Mouse (Mus musculus): ENCODE measurements around the gene Clpp. TPM values are rescaled to one million over a fixed set of nuclear protein-coding genes. Genes with fewer than 3 reads are reported as not detected.

Clpp gene
- polyA plus RNA-seq, 1 experiment from 2014 or later: 142 TPM

GRCm38 (mm10) chr17:57031661-57032420, 41.7 kb downstream of the Clpp start:
- WGBS: under 1% methylated on average over 38 of the region's 38 CpGs
- peak; percentile 99 for ATAC-seq (ENCODE audit: insufficient read depth, low FRiP score, low TSS enrichment)
- H3K27me3 ChIP-seq (ENCODE audit: control insufficient read depth, insufficient read depth, low read length): no peaks in the 10 kb centered on the region
- H3K27ac ChIP-seq (ENCODE audit: low read depth, low read length): peak overlapping the region; percentile 46; the same call in 1 of the 2 replicates
- H3K9ac ChIP-seq (ENCODE audit: low read length): peak overlapping the region; percentile 63
- H3K4me1 ChIP-seq (ENCODE audit: control insufficient read depth, insufficient read depth, low read length): peaks cover 11% of the 10 kb centered on the region
- H3K4me2 ChIP-seq (ENCODE audit: low read depth): peak overlapping the region; percentile 49
- peak overlapping the region; percentile 96 for H3K4me3 ChIP-seq (ENCODE audit: low read depth, low read length)
- peak; percentile 99 for DNase-seq (ENCODE audit: low spot score)
- peaks cover 11% of the 10 kb centered on the region for H3K36me3 ChIP-seq (ENCODE audit: control insufficient read depth, insufficient read depth, low read length)
- no peaks in the 10 kb centered on the region for H3K9me3 ChIP-seq (ENCODE audit: control insufficient read depth, low read length)

- Histone ChIP-seq H3K4me2 (ENCODE audit: low read depth) (no peak overlapping the region), H3K9me3 (ENCODE audit: control insufficient read depth, low read length) (no peaks in the 10 kb centered on the region), H3K27ac (ENCODE audit: low read depth, low read length) (no peak overlapping the region), H3K4me3 (ENCODE audit: low read depth, low read length) (no peak overlapping the region), H3K36me3 (ENCODE audit: control insufficient read depth, insufficient read depth, low read length) (peaks cover 4% of the 10 kb centered on the region), H3K27me3 (ENCODE audit: control insufficient read depth, insufficient read depth, low read length) (no peaks in the 10 kb centered on the region), H3K9ac (ENCODE audit: low read length) (peak overlapping the region; percentile 63), H3K4me1 (ENCODE audit: control insufficient read depth, insufficient read depth, low read length) (peaks cover 11% of the 10 kb centered on the region)
- 91% methylated on average over 4 of the region's 4 CpGs for WGBS
- DNase-seq (ENCODE audit: low spot score) (no peak), ATAC-seq (ENCODE audit: insufficient read depth, low FRiP score, low TSS enrichment) (no peak)
Measured at GRCm38 (mm10) chr17:57032854-57033253, 42.7 kb downstream of the Clpp start.

GRCm38 (mm10) chr17:57038978-57039377, 48.9 kb downstream of the Clpp start:
- Histone ChIP-seq H3K27ac (ENCODE audit: low read depth, low read length) (no peak overlapping the region), H3K4me2 (ENCODE audit: low read depth) (no peak overlapping the region)
- 39% methylated on average over 8 of the region's 8 CpGs for WGBS

GRCm38 (mm10) chr17:57041554-57041953, 51.4 kb downstream of the Clpp start, which contains the start of gene Slc25a41:
TSS of gene Slc25a41 (minus strand) at chr17:57041654.
- H3K27ac ChIP-seq (ENCODE audit: low read depth, low read length): no peak within 1 kb of the TSS
- no peak within 1 kb of the TSS for H3K4me2 ChIP-seq (ENCODE audit: low read depth)
- no peak within 1 kb of the TSS for H3K9ac ChIP-seq (ENCODE audit: low read length)
- H3K9me3 ChIP-seq (ENCODE audit: control insufficient read depth, low read length): no peaks in the 10 kb centered on the region
- H3K36me3 ChIP-seq (ENCODE audit: control insufficient read depth, insufficient read depth, low read length): no peaks in the 10 kb centered on the region
- peaks cover 3% of the 10 kb centered on the region; the same call in 1 of the 2 replicates for H3K27me3 ChIP-seq (ENCODE audit: control insufficient read depth, insufficient read depth, low read length)
- DNase-seq (ENCODE audit: low spot score): no peak
- H3K4me1 ChIP-seq (ENCODE audit: control insufficient read depth, insufficient read depth, low read length): no peaks in the 10 kb centered on the region
- H3K4me3 ChIP-seq (ENCODE audit: low read depth, low read length): no peak within 1 kb of the TSS
- no peak for ATAC-seq (ENCODE audit: insufficient read depth, low FRiP score, low TSS enrichment)
- WGBS: 74% methylated on average over 8 of the region's 8 CpGs

More at GRCm38 (mm10) chr17:57038978-57039377, 48.9 kb downstream of the Clpp start:
- ATAC-seq (ENCODE audit: insufficient read depth, low FRiP score, low TSS enrichment) (no peak), DNase-seq (ENCODE audit: low spot score) (no peak)
- no peaks in the 10 kb centered on the region for H3K36me3 ChIP-seq (ENCODE audit: control insufficient read depth, insufficient read depth, low read length)
- no peaks in the 10 kb centered on the region for H3K4me1 ChIP-seq (ENCODE audit: control insufficient read depth, insufficient read depth, low read length)
- H3K9ac ChIP-seq (ENCODE audit: low read length): no peak overlapping the region
- no peak overlapping the region for H3K4me3 ChIP-seq (ENCODE audit: low read depth, low read length)
- no peaks in the 10 kb centered on the region for H3K9me3 ChIP-seq (ENCODE audit: control insufficient read depth, low read length)
- H3K27me3 ChIP-seq (ENCODE audit: control insufficient read depth, insufficient read depth, low read length): peaks cover 3% of the 10 kb centered on the region; the same call in 1 of the 2 replicates

Other genes starting within 250 kb of the Clpp start
- gene Nrtn, start 232.8 kb upstream of the Clpp start, polyA plus RNA-seq (2014; fragmentation: Nextera tagmentation; extraction: Ambion mirVana): 5.8 and 6.3 TPM in 2 replicates
- 36.6 and 42.3 TPM in 2 replicates for gene Dus3l, start 225.5 kb upstream of the Clpp start, polyA plus RNA-seq (2014; fragmentation: Nextera tagmentation; extraction: Ambion mirVana)
- gene Prr22, start 220.1 kb upstream of the Clpp start, polyA plus RNA-seq (2014; fragmentation: Nextera tagmentation; extraction: Ambion mirVana): 0.77 and 1.1 TPM in 2 replicates
- gene Rfx2, start 159.3 kb upstream of the Clpp start, polyA plus RNA-seq (2014; fragmentation: Nextera tagmentation; extraction: Ambion mirVana): 3.9 and 4.9 TPM in 2 replicates
- not detected in 2 replicates for gene Acsbg2, start 115.9 kb upstream of the Clpp start, polyA plus RNA-seq (2014; fragmentation: Nextera tagmentation; extraction: Ambion mirVana)
- gene 1700061G19Rik, start 114.8 kb upstream of the Clpp start, polyA plus RNA-seq (2014; fragmentation: Nextera tagmentation; extraction: Ambion mirVana): 0.25 and 0.41 TPM in 2 replicates
- 31.2 and 36.4 TPM in 2 replicates for gene Mllt1, start 54.9 kb upstream of the Clpp start, polyA plus RNA-seq (2014; fragmentation: Nextera tagmentation; extraction: Ambion mirVana)
- not detected in 2 replicates for gene Acer1, start 8.2 kb upstream of the Clpp start, polyA plus RNA-seq (2014; fragmentation: Nextera tagmentation; extraction: Ambion mirVana)
- 37.0 and 39.8 TPM in 2 replicates for gene Alkbh7, start 7.0 kb downstream of the Clpp start, polyA plus RNA-seq (2014; fragmentation: Nextera tagmentation; extraction: Ambion mirVana)
- not detected in 2 replicates for gene Pspn, start 9.7 kb downstream of the Clpp start, polyA plus RNA-seq (2014; fragmentation: Nextera tagmentation; extraction: Ambion mirVana)
- 78.1 and 85.0 TPM in 2 replicates for gene Gtf2f1, start 21.0 kb downstream of the Clpp start, polyA plus RNA-seq (2014; fragmentation: Nextera tagmentation; extraction: Ambion mirVana)
- gene Gm17949, start 21.2 kb downstream of the Clpp start, polyA plus RNA-seq (2014; fragmentation: Nextera tagmentation; extraction: Ambion mirVana): not detected in 2 replicates
- gene Khsrp, start 41.2 kb downstream of the Clpp start, polyA plus RNA-seq (2014; fragmentation: Nextera tagmentation; extraction: Ambion mirVana): 45.4 and 46.2 TPM in 2 replicates
- gene Slc25a41, start 51.3 kb downstream of the Clpp start, polyA plus RNA-seq (2014; fragmentation: Nextera tagmentation; extraction: Ambion mirVana): 0.20 TPM in 1 of 2 replicates, not detected in the other
- 1.2 and 1.9 TPM in 2 replicates for gene Crb3, start 68.8 kb downstream of the Clpp start, polyA plus RNA-seq (2014; fragmentation: Nextera tagmentation; extraction: Ambion mirVana)
- 16.8 and 18.5 TPM in 2 replicates for gene Slc25a23, start 69.6 kb downstream of the Clpp start, polyA plus RNA-seq (2014; fragmentation: Nextera tagmentation; extraction: Ambion mirVana)
- 2.8 and 2.9 TPM in 2 replicates for gene Dennd1c, start 88.2 kb downstream of the Clpp start, polyA plus RNA-seq (2014; fragmentation: Nextera tagmentation; extraction: Ambion mirVana)
- gene Tubb4a, start 97.5 kb downstream of the Clpp start, polyA plus RNA-seq (2014; fragmentation: Nextera tagmentation; extraction: Ambion mirVana): 200 and 229 TPM in 2 replicates
- 6.1 and 6.8 TPM in 2 replicates for gene Tnfsf9, start 115.0 kb downstream of the Clpp start, polyA plus RNA-seq (2014; fragmentation: Nextera tagmentation; extraction: Ambion mirVana)
- 0.28 TPM in 1 of 2 replicates, not detected in the other for gene Cd70, start 159.5 kb downstream of the Clpp start, polyA plus RNA-seq (2014; fragmentation: Nextera tagmentation; extraction: Ambion mirVana)
- gene Tnfsf14, start 203.9 kb downstream of the Clpp start, polyA plus RNA-seq (2014; fragmentation: Nextera tagmentation; extraction: Ambion mirVana): 0.28 TPM in 1 of 2 replicates, not detected in the other
- gene C3, start 237.8 kb downstream of the Clpp start, polyA plus RNA-seq (2014; fragmentation: Nextera tagmentation; extraction: Ambion mirVana): 0.49 and 0.66 TPM in 2 replicates